Mouse (Mus musculus): ENCODE data around the gene Lrrd1.
"Not testable (repeated sequence)": the region's sequence is repeated elsewhere in the genome, so short reads cannot be mapped to it uniquely, and the experiment has no call there.

Gene Lrrd1

DNA sequence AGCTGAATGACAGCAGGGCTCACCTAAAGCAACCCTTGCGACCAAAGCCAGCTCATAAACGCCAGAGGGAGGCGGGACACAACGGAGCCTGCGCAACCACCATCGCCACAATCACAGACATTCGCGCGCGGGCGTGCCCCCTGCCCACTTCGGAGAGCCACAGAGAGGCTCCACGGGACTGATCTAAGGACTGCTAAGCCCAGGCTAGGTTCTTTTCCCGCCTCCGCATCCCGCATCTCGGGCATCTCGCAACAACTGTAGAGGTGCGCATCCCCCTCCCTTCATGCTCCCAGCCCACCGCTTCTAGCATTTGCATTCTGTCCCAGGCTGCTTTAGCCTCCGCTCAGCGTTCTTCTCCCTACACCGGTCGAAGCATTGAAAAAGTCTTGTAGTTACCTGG lies at the start of gene Lrrd1:
TSS of gene Lrrd1 (plus strand) at position 148 of the 400 bp plus-strand sequence.
- DNase-seq = no peak

DNA sequence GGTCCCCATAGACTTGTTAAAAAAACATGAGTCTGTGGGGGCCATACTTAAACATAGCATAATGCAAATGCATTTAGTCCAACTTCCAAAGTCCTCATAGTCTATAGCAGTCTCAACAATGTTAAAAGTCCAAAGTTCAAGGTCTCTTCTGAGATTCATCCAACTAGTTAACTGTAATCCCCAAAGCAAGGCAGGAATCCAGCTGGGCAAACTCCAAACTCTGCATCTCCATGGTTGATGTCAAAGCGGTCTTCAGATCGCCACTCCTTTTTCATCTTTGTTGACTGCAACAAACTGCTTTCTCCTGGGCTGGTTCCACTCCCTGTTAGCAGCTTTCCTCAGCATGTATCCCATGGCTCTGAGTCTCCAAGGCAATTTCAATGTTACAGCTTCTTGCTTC lies 47.9 kb upstream of the Lrrd1 start:
- not testable (repeated sequence) for DNase-seq

DNA sequence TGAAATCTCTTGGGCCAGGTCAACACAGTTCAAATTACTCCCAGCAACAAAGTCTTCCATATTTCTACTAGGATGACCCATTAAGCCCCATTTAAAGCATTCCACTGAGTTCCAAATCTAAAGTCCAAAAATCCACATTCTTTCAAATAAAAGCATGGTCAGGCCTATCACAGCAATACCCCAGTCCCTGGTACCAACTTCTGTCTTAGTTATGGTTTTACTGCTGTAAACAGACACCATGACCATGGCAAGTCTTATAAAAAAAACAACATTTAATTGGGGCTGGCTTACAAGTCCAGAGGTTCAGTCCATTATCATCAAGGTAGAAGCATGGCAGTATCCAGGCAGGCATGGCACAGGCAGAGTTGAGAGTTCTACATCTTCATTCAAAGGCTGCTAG lies 46.3 kb upstream of the Lrrd1 start:
- DNase-seq = not testable (repeated sequence)

DNA sequence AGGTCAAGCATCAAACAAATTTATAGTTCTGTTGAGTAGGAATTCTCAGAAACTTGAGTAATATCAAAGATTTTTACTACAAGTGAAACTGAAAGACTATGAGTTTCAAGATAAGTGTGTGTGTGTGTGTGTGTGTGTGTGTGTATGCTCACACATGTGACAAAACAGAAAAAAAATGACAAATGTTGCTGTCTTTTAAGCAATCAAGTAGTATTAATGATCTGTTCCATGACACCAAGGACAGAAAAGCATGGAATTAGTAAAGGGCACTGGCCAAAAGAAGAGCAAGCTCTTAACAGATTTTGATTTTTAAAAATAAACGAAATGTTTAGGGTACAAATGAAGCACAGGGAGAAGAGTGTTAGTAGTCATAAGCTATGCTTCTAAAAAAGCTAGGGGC lies 44.9 kb upstream of the Lrrd1 start:
- DNase-seq = no peak

DNA sequence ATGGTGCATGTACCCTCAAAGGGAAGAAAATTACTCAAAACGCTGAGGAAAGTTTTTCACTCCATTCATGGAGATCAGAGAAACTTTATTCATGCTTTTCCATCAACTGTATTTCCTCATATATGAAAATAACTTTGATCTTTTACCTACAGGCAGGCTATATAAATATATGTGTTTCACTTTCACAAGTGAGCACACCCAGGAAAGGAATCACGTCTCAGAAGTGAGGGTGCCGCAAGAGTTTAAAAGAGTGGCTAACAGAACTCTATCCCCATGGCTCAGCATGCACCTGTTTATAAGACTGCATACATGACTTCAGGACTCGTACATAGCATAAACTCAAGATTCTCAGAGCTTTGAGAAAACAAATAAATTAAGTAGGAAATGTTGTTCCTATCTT lies 44.1 kb upstream of the Lrrd1 start:
- DNase-seq = no peak

DNA sequence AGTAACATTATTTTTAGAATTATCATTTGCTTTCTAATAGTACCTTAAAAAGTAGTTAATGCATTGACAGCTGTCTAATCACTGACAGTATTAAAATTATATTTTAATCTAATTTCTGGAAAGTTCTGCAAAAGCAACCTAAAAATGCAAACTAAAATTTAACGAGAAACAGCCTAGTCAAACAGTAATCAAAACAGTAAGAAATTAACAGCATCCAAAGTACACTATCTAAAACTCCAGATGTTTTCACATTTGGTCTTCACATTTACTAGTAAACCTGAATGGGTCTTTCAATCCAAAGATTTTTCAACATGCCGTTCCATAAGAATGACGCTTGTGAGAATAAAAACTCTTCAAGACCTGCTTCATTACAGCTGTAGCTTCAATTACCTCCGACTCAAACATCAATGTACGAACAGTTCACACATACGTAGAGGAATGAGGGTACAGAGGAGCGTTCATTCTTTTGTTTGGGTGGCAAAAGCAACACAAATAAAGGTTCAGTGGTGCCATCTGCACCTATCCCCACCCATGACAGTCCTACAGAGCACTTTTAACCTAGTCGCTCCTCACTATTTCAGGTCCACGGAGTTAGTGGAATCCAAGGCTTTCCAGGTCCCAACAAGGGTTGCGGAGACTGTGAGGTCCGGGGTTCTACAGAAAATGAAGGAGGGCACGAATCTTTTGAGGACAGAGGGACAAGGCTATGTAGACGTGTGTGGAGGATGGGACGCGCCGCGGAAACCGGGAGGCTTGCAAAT lies 43.1 kb upstream of the Lrrd1 start:
- DNase-seq = no peak

DNA sequence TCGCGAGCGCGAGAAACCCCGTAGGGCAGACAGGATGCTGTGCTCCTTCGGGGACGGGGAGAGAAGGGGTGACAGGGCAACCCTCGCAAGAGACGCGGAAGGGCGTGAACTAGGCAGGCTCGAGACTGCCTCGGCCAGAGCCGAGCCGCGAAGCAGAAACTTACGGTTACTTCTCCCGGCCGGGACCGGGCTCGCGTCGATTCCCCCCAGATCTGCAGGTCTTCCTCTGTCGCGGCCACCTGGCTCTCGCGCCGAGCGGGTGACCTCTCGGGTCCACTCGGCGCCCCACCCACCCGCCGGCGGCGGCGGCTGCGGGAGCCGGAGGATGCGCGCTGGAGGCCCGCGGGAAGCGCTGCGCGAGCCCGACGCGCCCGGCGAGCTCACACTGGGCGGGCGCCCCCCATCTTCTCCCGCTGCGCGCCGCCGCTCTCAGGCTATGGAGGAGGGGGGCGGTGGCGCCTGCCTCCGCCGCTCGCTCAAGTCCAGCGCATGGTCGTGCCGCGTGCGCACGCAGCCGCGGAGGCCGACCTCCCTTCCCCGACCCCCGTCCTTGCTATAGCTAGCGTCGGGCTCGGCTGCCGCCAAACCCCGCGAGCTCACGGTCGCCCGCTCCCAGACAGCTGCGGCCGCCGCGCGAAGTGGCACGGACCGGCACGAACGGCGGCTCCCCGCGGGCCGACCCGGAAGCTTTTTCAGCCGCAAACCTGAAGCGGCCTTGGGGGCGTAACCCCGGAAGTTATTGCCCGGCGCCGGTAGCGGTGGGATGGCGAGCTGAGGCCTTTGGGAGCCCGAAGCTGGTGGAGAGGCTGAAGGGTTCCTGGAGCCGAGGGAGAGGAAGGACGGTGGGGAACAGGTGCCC lies 42.3 kb upstream of the Lrrd1 start, which contains the start of the genes Ankib1 and Krit1:
TSS of gene Ankib1 (minus strand) at position 493 of the 859 bp plus-strand sequence.
TSS of gene Krit1 (plus strand) at position 752 of the 859 bp plus-strand sequence.
- DNase-seq = peak; percentile 94

DNA sequence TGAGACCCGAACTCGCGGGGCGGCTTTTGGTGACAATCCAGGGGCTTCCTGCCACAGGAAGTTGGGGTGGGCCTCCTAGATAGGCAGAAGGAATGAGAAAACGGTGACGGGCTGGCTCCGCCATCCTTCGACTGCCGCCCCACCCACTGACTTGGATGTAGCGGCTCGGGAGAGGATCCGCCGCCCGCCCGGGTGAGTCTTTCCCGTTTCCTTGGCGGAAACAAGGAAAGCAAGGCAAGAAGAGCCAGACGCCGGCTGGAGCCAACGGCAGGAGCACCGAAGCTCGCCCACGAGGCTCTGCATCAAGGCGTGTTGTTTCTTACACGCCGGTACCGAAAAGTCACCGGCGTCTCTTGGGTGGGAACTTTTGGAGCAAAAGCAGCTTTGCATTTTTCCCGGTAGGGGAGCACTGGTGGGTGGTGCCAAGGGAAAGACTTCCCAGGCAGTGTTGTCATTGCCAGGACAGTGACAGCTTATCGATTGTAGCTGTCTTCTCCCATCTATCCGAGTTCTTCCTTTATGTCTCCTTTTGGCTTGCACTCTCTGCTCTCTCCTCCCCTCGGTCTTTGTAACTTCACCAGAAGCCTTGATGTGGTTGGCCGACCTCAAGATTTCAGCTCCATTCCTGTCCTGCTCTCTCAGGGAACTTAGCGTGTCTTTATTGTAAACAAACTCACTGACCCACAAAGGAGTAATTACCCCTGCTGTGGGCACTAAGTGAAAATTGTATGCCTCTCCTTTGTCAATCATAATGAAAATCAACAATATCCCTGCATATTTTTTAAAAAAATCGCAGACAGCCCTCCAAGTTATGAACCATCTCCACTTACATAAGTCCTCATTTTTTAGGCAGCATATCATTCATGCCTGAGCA lies 41.4 kb upstream of the Lrrd1 start:
- DNase-seq = no peak

DNA sequence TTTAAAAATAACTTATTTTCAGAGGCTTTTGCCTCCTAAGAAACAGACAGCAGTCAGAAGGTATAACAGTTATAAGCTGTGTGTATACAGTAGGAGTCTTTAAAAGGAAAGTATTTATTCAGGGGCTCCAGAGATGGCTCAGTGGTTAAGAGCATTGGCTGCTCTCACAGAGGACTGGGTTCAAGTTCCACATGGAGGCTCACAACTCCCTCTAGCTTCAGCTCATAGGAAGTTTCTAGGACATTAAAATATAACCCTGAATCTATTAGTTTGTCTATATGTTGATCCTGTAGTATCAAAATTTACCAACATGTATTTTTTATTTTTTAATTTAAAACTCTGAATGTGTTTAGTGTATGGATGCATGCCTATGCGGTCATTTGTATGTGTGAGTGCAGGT lies 36.5 kb upstream of the Lrrd1 start:
- DNase-seq = no peak

DNA sequence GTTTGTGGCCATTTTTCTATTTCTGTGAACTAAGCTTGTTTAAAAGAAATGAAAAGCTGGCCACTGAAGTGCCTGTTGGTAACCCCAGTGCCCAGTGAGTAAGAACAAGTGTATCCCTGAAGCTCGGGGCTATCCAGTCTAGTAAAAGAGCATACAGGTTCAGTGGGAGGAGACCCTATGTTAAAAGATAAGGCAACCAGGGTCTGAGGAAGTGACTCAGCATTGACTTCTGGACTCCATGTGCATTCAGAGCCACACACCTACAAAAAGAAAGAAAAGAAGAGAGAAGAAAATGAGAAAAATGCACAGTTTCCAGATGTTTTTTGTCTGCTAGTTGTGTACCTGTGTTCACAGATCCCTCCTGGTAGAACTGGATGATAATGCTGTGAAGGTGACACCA lies 10.9 kb upstream of the Lrrd1 start:
- DNase-seq = no peak

DNA sequence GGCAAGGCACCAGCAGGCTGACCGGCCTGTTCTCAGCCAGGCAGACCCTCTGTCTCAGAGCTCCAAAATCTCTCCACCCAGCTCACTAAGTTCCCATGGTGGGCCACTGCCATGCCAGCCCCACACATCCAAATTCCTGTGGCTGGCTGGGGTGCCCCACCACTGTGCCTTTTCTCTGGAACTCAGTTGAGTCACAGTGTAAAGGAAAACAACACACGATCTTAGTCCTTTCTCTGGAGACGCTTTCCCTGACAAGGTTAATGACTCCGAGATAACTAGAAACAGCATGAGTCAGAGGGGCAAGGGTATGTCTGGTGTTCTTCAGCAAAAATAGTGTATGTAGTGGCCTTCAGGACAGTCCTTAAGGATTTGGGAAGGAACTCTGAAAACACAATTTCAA lies 25.2 kb downstream of the Lrrd1 start:
- no peak for DNase-seq

DNA sequence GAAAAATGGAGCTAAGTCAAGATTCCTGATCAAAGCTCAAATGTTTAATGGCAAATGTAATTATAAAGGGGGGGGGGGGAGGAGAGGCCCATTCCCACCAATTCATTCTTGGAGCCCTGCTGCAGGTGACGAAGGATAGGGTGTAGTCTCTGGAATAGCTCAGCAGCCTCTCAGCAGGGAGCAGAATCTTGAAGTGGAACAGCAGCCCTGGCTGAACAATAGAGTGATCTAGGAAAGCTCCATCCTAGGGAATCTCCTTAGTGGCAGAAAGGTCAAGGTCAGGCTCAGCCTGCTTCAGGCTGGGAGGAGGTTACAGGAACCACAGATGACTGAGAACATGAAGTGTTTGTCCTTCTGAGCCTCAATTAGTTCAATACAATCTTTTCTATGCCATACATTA lies 27.4 kb downstream of the Lrrd1 start:
- DNase-seq = no peak

DNA sequence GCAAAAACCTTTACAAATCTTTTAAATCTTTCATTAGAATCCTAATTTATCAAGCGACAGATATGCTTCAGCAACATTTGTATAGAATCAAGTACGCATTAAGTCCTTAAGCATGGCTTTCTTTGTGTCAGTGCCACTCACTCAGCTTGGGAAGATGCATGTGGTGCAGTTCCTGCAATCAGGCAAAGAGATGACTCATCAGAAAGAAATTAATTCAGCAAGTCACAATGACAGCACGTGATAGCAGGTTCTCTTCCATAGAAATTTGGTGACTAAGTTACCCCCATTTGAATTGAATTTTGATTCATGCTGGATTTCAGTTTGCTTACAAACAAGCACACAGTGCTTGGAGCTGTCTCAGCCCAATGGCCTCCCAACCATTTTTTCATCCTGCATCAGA lies 28.5 kb downstream of the Lrrd1 start:
- DNase-seq = peak; percentile 6

DNA sequence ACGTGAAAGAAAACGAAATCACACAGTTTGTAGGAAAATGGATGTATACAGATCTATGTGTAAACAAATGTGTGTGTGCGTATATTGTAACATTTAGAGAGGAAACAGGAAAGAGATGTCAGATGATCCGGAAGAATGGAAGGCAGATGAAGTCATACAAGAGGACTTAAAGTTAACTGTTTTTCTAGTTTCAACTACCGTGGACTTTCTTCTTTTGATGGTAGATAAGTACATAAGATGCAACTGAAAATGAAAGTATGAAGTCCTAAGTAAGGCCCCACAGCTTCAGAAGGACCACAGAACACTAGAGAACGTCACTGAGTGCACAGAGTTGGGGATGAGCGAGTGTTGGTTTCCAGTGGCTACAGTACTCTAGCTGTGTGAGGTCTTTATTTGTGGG lies 41.9 kb downstream of the Lrrd1 start:
- not testable (repeated sequence) for DNase-seq

DNA sequence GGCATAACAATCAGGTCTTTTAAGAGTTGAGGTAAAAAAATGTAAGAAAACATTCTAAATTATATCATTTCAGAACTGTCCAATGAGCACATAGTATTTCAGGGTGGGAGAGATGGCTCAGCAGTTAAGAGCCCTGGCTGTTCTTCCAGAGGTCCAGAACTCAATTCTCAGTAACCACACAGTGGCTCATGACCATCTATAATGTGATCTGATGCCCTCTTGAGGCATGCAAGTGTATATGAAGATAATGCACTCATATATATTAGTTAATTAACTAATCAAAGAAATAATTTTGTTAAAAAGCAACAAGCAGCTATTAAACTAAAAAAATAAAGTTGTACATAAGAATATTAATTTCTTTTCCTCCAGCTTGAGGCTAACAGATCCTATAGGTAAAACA lies 44.2 kb downstream of the Lrrd1 start:
- no peak for DNase-seq

DNA sequence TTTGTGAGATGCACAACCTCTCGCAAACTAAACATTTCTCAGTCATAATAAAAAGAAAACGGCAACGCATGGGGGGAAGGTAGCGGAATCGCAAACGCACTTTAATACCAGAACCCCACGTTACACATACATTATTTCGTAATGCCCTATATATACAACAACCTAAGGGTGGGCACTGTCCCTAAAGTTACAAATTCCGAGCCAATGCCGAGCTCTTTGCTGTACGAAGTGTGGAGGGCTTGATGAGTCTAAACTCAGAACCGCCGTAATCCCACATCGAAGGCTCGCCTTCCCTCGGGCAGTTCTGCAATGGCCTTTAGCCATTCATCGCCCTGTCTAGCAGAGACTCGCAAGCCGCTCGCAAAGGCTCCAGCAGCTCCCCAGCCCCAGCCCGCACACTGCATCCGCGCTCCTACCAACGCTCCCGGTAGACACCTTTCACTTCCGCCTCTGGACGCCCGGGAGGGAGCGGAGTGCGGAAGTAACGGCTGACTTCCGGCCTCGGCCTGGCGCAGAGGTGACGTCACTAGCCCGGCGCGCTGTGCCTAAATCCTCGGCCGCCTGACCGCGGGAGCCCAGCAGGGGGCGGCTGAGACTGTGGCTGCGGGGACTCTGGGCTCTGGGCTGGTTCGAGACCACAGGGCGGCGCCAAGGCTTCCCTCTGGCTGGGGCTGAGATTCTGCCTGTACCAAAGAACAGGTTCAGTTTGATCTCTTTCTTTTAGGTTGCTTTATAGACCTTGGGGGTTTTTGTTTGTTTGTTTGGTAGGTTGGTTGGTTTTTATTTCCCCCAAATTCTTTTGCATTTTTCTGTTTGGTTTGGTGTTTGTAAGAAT lies 48.7 kb downstream of the Lrrd1 start, which contains the start of gene Mterf1a:
TSS of gene Mterf1a (minus strand) at position 475 of the 835 bp plus-strand sequence.
- peak; percentile 18 for DNase-seq

DNA sequence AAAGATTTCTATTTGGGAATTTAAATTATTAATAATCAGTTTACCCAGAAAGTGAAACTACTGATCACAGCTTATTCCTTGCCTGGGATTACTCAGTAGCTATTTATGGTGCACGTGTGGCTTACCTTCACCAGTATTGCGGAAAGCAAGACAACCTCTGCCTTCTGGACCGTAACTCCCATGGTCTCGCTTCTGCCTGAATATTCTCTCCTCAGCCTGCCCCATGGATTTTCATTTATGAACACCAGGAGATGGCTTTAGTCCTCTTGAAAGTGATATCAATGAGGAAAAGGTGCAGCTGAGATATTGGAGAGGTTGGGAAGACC lies 49.3 kb downstream of the Lrrd1 start:
- not testable (repeated sequence) for DNase-seq

DNA sequence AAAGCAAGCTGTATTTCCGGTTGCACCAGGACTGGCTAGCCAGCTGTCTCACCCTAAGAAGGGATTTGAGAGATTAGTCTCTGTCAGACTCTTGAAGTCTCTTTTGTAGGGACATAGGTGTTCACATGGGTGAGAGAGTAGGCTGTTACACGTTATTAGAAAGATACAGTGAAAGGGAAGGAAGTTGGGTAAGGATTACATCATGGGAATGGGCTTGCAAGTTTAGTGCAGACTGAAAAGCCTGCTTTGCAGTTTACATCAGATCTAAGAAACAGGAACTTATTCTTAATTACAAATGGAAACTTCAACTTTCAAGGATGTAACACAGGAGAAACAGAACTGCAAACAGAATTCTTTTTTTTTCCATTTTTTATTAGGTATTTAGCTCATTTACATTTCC lies 60.5 kb downstream of the Lrrd1 start:
- no peak for DNase-seq

Measured in right cerebral cortex, adult 18-20 months (tissue).